Mouse (Mus musculus) thymus, postnatal 4 days (tissue): ENCODE data around the gene Gm2174.

ENCODE experiments used
- DNase-seq: peaks from one replicate; pipeline ENCODE4 v3.0.0; 2021

Gene Gm2174

GRCm38 (mm10) chrX:56447524-56448015 lies at the start of gene Gm2174:
Gene Gm2174 (plus strand): TSS chrX:56447965.
- no peak for DNase-seq

GRCm38 (mm10) chrX:56404646-56405045 lies 43.1 kb upstream of the Gm2174 start:
- DNase-seq, result no peak

GRCm38 (mm10) chrX:56405482-56405881 lies 42.3 kb upstream of the Gm2174 start:
- no peak for DNase-seq

- no peak for DNase-seq
Measured at GRCm38 (mm10) chrX:56406128-56406527, 41.6 kb upstream of the Gm2174 start.

- DNase-seq, result no peak
Measured at GRCm38 (mm10) chrX:56416277-56416676, 31.5 kb upstream of the Gm2174 start.

- DNase-seq, result peak; percentile 36
Measured at GRCm38 (mm10) chrX:56417541-56417940, 30.2 kb upstream of the Gm2174 start.

- peak; percentile 27 for DNase-seq
Measured at GRCm38 (mm10) chrX:56430601-56431000, 17.2 kb upstream of the Gm2174 start.

- DNase-seq, result no peak
Measured at GRCm38 (mm10) chrX:56435758-56436283, 11.9 kb upstream of the Gm2174 start.

- no peak for DNase-seq
Measured at GRCm38 (mm10) chrX:56446487-56447428, 1.0 kb upstream of the Gm2174 start.

- peak; percentile 79 for DNase-seq
Measured at GRCm38 (mm10) chrX:56454671-56455371, 7.1 kb downstream of the Gm2174 start, which contains the start of gene Ints6l. Gene Ints6l (plus strand): TSS chrX:56454857.

- DNase-seq, result peak; percentile 85
Measured at GRCm38 (mm10) chrX:56455372-56456246, 7.8 kb downstream of the Gm2174 start.

GRCm38 (mm10) chrX:56456379-56456778 lies 8.6 kb downstream of the Gm2174 start:
- DNase-seq, result no peak

GRCm38 (mm10) chrX:56462020-56462933 lies 14.5 kb downstream of the Gm2174 start:
- no peak for DNase-seq

- no peak for DNase-seq
Measured at GRCm38 (mm10) chrX:56464906-56465305, 17.1 kb downstream of the Gm2174 start.

GRCm38 (mm10) chrX:56467688-56468087 lies 19.9 kb downstream of the Gm2174 start:
- DNase-seq, result no peak

- DNase-seq, result no peak
Measured at GRCm38 (mm10) chrX:56468422-56468821, 20.7 kb downstream of the Gm2174 start.

GRCm38 (mm10) chrX:56474035-56474434 lies 26.3 kb downstream of the Gm2174 start:
- no peak for DNase-seq

GRCm38 (mm10) chrX:56477553-56477952 lies 29.8 kb downstream of the Gm2174 start:
- no peak for DNase-seq

- no peak for DNase-seq
Measured at GRCm38 (mm10) chrX:56481906-56482305, 34.1 kb downstream of the Gm2174 start.

GRCm38 (mm10) chrX:56489758-56490157 lies 42.0 kb downstream of the Gm2174 start:
- DNase-seq, result peak; percentile 81

- no peak for DNase-seq
Measured at GRCm38 (mm10) chrX:56497241-56497640, 49.5 kb downstream of the Gm2174 start.
